Mouse (Mus musculus) neural tube, embryonic 15.5 days (tissue): ENCODE data around the gene Elmo1. TPM values are rescaled to one million over a fixed set of nuclear protein-coding genes. Genes with fewer than 3 reads are reported as not detected.

Source experiments
- ATAC-seq: fragments of 200-750 bp; cut with Nextera tagmentation; 2 replicates; pipeline ENCODE4 v1.8.0; 2017; ENCODE audit warnings: mild to moderate bottlenecking, moderate TSS enrichment, moderate library complexity; ENCODE audit not compliant: low FRiP score
- H3K27ac ChIP-seq: fragments of 300-500 bp; sonication (generic); replicated peaks from 2 replicates; pipeline ENCODE4 v1.5.1; 2015; ENCODE audit warnings: mild to moderate bottlenecking, inconsistent platforms
- H3K27me3 ChIP-seq: fragments of 300-500 bp; sonication (generic); replicated peaks from 2 replicates; pipeline ENCODE4 v1.6.1; 2015; ENCODE audit warnings: inconsistent platforms
- H3K36me3 ChIP-seq: fragments of 300-500 bp; sonication (generic); 2 replicates; pipeline ENCODE4 v1.6.1; 2015; ENCODE audit warnings: inconsistent platforms
- H3K4me1 ChIP-seq: fragments of 300-500 bp; sonication (generic); 2 replicates; pipeline ENCODE4 v1.6.1; 2015; ENCODE audit warnings: inconsistent platforms
- H3K4me2 ChIP-seq: fragments of 300-500 bp; sonication (generic); 2 replicates; pipeline ENCODE4 v1.6.1; 2015; ENCODE audit warnings: inconsistent platforms, mild to moderate bottlenecking, moderate library complexity
- H3K4me3 ChIP-seq: fragments of 300-500 bp; sonication (generic); replicated peaks from 2 replicates; pipeline ENCODE4 v1.5.1; 2015; ENCODE audit warnings: mild to moderate bottlenecking, inconsistent platforms
- H3K9ac ChIP-seq: fragments of 300-500 bp; sonication (generic); replicated peaks from 2 replicates; pipeline ENCODE4 v1.6.1; 2015; ENCODE audit warnings: mild to moderate bottlenecking, inconsistent platforms
- H3K9me3 ChIP-seq: fragments of 300-500 bp; sonication (generic); replicated peaks from 2 replicates; pipeline ENCODE4 v1.6.1; 2016; ENCODE audit warnings: inconsistent platforms
- WGBS: fragments of 180-500 bp; shearing (Covaris S2); methylation state at CpG from one replicate; pipeline ENCODE4 v1.1.7; 2015; ENCODE audit warnings: mixed read lengths; 5-methylcytosine and 5-hydroxymethylcytosine counted together
- polyA plus RNA-seq: library from polyadenylated mRNA; unstranded; fragments of >200 nt; fragmentation: Nextera tagmentation; extraction: Ambion mirVana; gene quantifications from 2 replicates; pipeline ENCODE4 v1.2.1, GENCODE M21; 2015

Gene Elmo1
- polyA plus RNA-seq, 1 experiment from 2014 or later: 42.9 TPM

- no peak for ATAC-seq
- Histone ChIP-seq H3K4me3 (no peak overlapping the region), H3K4me1 (no peaks in the 10 kb centered on the region), H3K27ac (no peak overlapping the region), H3K4me2 (no peak overlapping the region), H3K27me3 (no peaks in the 10 kb centered on the region), H3K9me3 (no peaks in the 10 kb centered on the region), H3K9ac (no peak overlapping the region), H3K36me3 (no peaks in the 10 kb centered on the region)
- WGBS: 77% methylated on average over 5 of the region's 5 CpGs
These were observed 27.1 kb upstream of the Elmo1 start for GRCm38 (mm10) chr13:20063331-20063730.

- Histone ChIP-seq H3K27me3 (no peaks in the 10 kb centered on the region), H3K36me3 (no peaks in the 10 kb centered on the region), H3K9me3 (no peaks in the 10 kb centered on the region), H3K4me3 (no peak overlapping the region), H3K9ac (no peak overlapping the region), H3K27ac (no peak overlapping the region), H3K4me1 (no peaks in the 10 kb centered on the region), H3K4me2 (no peak overlapping the region)
- no peak for ATAC-seq
These were observed 18.4 kb upstream of the Elmo1 start for GRCm38 (mm10) chr13:20072043-20072442.

- H3K27ac ChIP-seq: no peak overlapping the region
- no peak for ATAC-seq
- H3K4me1 ChIP-seq: no peaks in the 10 kb centered on the region
- H3K9me3 ChIP-seq: no peaks in the 10 kb centered on the region
- H3K4me3 ChIP-seq: no peak overlapping the region
- WGBS: 92% methylated on average over 5 of the region's 5 CpGs
- H3K27me3 ChIP-seq: no peaks in the 10 kb centered on the region
- H3K4me2 ChIP-seq: no peak overlapping the region
- H3K9ac ChIP-seq: no peak overlapping the region
- no peaks in the 10 kb centered on the region for H3K36me3 ChIP-seq
These were observed 17.4 kb upstream of the Elmo1 start for GRCm38 (mm10) chr13:20072994-20073393.

- no peak overlapping the region for H3K4me3 ChIP-seq
- no peaks in the 10 kb centered on the region for H3K4me1 ChIP-seq
- no peaks in the 10 kb centered on the region for H3K9me3 ChIP-seq
- no peaks in the 10 kb centered on the region for H3K27me3 ChIP-seq
- no peak overlapping the region for H3K27ac ChIP-seq
- no peak for ATAC-seq
- WGBS: 95% methylated on average over 1 of the region's 1 CpGs
- H3K9ac ChIP-seq: no peak overlapping the region
- H3K36me3 ChIP-seq: no peaks in the 10 kb centered on the region
- H3K4me2 ChIP-seq: no peak overlapping the region
These were observed 13.9 kb upstream of the Elmo1 start for GRCm38 (mm10) chr13:20076521-20076920.

GRCm38 (mm10) chr13:20077237-20077636 lies 13.2 kb upstream of the Elmo1 start:
- Histone ChIP-seq H3K4me2 (no peak overlapping the region), H3K36me3 (no peaks in the 10 kb centered on the region)

GRCm38 (mm10) chr13:20090711-20091603 lies 561 bp downstream of the Elmo1 start:
- Histone ChIP-seq H3K4me1 (peaks cover 13% of the 10 kb centered on the region), H3K27ac (peak overlapping the region; percentile 81), H3K9ac (peak overlapping the region; percentile 68), H3K4me2 (peak overlapping the region; percentile 96), H3K36me3 (no peaks in the 10 kb centered on the region), H3K27me3 (no peaks in the 10 kb centered on the region), H3K4me3 (peak overlapping the region; percentile 77), H3K9me3 (no peaks in the 10 kb centered on the region)
- peak; percentile 85 for ATAC-seq
- WGBS: under 1% methylated on average over 88 of the region's 93 CpGs

More at GRCm38 (mm10) chr13:20077237-20077636, 13.2 kb upstream of the Elmo1 start:
- ATAC-seq: no peak
- no peaks in the 10 kb centered on the region for H3K4me1 ChIP-seq
- H3K27ac ChIP-seq: no peak overlapping the region
- 92% methylated on average over 3 of the region's 3 CpGs for WGBS
- no peak overlapping the region for H3K9ac ChIP-seq
- no peaks in the 10 kb centered on the region for H3K9me3 ChIP-seq
- no peaks in the 10 kb centered on the region for H3K27me3 ChIP-seq
- no peak overlapping the region for H3K4me3 ChIP-seq

- H3K9ac ChIP-seq: peak overlapping the region; percentile 68
- H3K4me3 ChIP-seq: peak overlapping the region; percentile 77
- peaks cover 13% of the 10 kb centered on the region for H3K4me1 ChIP-seq
- H3K27ac ChIP-seq: peak overlapping the region; percentile 81; the same call in 1 of the 2 replicates
- H3K36me3 ChIP-seq: no peaks in the 10 kb centered on the region
- no peaks in the 10 kb centered on the region for H3K9me3 ChIP-seq
- peak overlapping the region; percentile 96 for H3K4me2 ChIP-seq
- ATAC-seq: peak; percentile 9; the same call in 1 of the 2 replicates
- 2% methylated on average over 10 of the region's 10 CpGs for WGBS
- H3K27me3 ChIP-seq: no peaks in the 10 kb centered on the region
These were observed 1.2 kb downstream of the Elmo1 start for GRCm38 (mm10) chr13:20091604-20091926.

GRCm38 (mm10) chr13:20092301-20092700 lies 1.9 kb downstream of the Elmo1 start:
- H3K4me3 ChIP-seq: no peak overlapping the region
- no peak for ATAC-seq
- WGBS: 96% methylated on average over 3 of the region's 3 CpGs
- H3K9ac ChIP-seq: no peak overlapping the region
- no peak overlapping the region for H3K4me2 ChIP-seq
- peaks cover 13% of the 10 kb centered on the region for H3K4me1 ChIP-seq
- no peaks in the 10 kb centered on the region for H3K27me3 ChIP-seq
- H3K36me3 ChIP-seq: no peaks in the 10 kb centered on the region
- no peak overlapping the region for H3K27ac ChIP-seq
- H3K9me3 ChIP-seq: no peaks in the 10 kb centered on the region

- Histone ChIP-seq H3K9me3 (no peaks in the 10 kb centered on the region), H3K36me3 (no peaks in the 10 kb centered on the region), H3K27me3 (no peaks in the 10 kb centered on the region), H3K4me2 (no peak overlapping the region), H3K9ac (no peak overlapping the region), H3K4me1 (peaks cover 13% of the 10 kb centered on the region), H3K27ac (no peak overlapping the region), H3K4me3 (no peak overlapping the region)
- 76% methylated on average over 19 of the region's 19 CpGs for WGBS
- no peak for ATAC-seq
These were observed 3.1 kb downstream of the Elmo1 start for GRCm38 (mm10) chr13:20093307-20094045.

- no peak overlapping the region for H3K9ac ChIP-seq
- no peak overlapping the region for H3K4me2 ChIP-seq
- no peaks in the 10 kb centered on the region for H3K36me3 ChIP-seq
- H3K27me3 ChIP-seq: no peaks in the 10 kb centered on the region
- H3K9me3 ChIP-seq: no peaks in the 10 kb centered on the region
- ATAC-seq: no peak
- H3K27ac ChIP-seq: no peak overlapping the region
- no peak overlapping the region for H3K4me3 ChIP-seq
- peaks cover 6% of the 10 kb centered on the region for H3K4me1 ChIP-seq
- WGBS: 93% methylated on average over 4 of the region's 4 CpGs
These were observed 4.7 kb downstream of the Elmo1 start for GRCm38 (mm10) chr13:20094916-20095700.

GRCm38 (mm10) chr13:20097006-20097617 lies 6.7 kb downstream of the Elmo1 start:
- no peak for ATAC-seq
- Histone ChIP-seq H3K4me2 (no peak overlapping the region), H3K4me1 (no peaks in the 10 kb centered on the region), H3K9ac (no peak overlapping the region), H3K36me3 (no peaks in the 10 kb centered on the region), H3K4me3 (no peak overlapping the region), H3K9me3 (no peaks in the 10 kb centered on the region), H3K27me3 (no peaks in the 10 kb centered on the region), H3K27ac (no peak overlapping the region)
- WGBS: 66% methylated on average over 5 of the region's 5 CpGs
